Mouse (Mus musculus) midbrain, embryonic 12.5 days (tissue): ENCODE data around the gene Gm49711. TPM values are rescaled to one million over a fixed set of nuclear protein-coding genes. Genes with fewer than 3 reads are reported as not detected.

ENCODE experiments used
- ATAC-seq: fragments of 200-750 bp; cut with Nextera tagmentation; 2 replicates; pipeline ENCODE4 v1.8.0; 2017; ENCODE audit warnings: low read depth, moderate TSS enrichment, moderate library complexity; ENCODE audit not compliant: low FRiP score
- H3K27ac ChIP-seq: fragments of 300-500 bp; sonication (generic); replicated peaks from 2 replicates; pipeline ENCODE4 v1.5.1; 2016; ENCODE audit warnings: mild to moderate bottlenecking
- H3K27me3 ChIP-seq: fragments of 300-500 bp; sonication (generic); 2 replicates; pipeline ENCODE4 v1.6.1; 2016; ENCODE audit warnings: mild to moderate bottlenecking
- H3K36me3 ChIP-seq: fragments of 300-500 bp; sonication (generic); 2 replicates; pipeline ENCODE4 v1.6.1; 2016
- H3K4me1 ChIP-seq: fragments of 300-500 bp; sonication (generic); 2 replicates; pipeline ENCODE4 v1.6.1; 2016
- H3K4me2 ChIP-seq: fragments of 300-500 bp; sonication (generic); replicated peaks from 2 replicates; pipeline ENCODE4 v1.6.1; 2016; ENCODE audit warnings: mild to moderate bottlenecking, moderate library complexity
- H3K4me3 ChIP-seq: fragments of 300-500 bp; sonication (generic); 2 replicates; pipeline ENCODE4 v1.5.1; 2016; ENCODE audit warnings: mild to moderate bottlenecking
- H3K9ac ChIP-seq: fragments of 300-500 bp; sonication (generic); replicated peaks from 2 replicates; pipeline ENCODE4 v1.6.1; 2016; ENCODE audit warnings: mild to moderate bottlenecking, moderate library complexity
- H3K9me3 ChIP-seq: fragments of 300-500 bp; sonication (generic); 2 replicates; pipeline ENCODE4 v1.6.1; 2016; ENCODE audit warnings: mild to moderate bottlenecking
- WGBS: fragments of 180-500 bp; shearing (Covaris S2); methylation state at CpG from one replicate; pipeline ENCODE4 v1.1.7; 2016; 5-methylcytosine and 5-hydroxymethylcytosine counted together
- polyA plus RNA-seq: library from polyadenylated mRNA; unstranded; fragments of >200 nt; fragmentation: Nextera tagmentation; extraction: Ambion mirVana; gene quantifications from 2 replicates; pipeline ENCODE4 v1.2.1, GENCODE M21; 2016

Gm49711 gene
- polyA plus RNA-seq, 1 experiment from 2014 or later, result not detected

- 88% methylated on average over 11 of the region's 11 CpGs for WGBS
- Histone ChIP-seq H3K4me3 (no peak overlapping the region), H3K9ac (no peak overlapping the region), H3K27me3 (no peaks in the 10 kb centered on the region), H3K9me3 (no peaks in the 10 kb centered on the region), H3K27ac (no peak overlapping the region), H3K4me1 (peaks cover under 1% of the 10 kb centered on the region; the same call in 1 of the 2 replicates), H3K4me2 (no peak overlapping the region), H3K36me3 (no peaks in the 10 kb centered on the region)
- no peak for ATAC-seq
Measured at GRCm38 (mm10) chr16:92134148-92134764, 76.1 kb downstream of the Gm49711 start.

GRCm38 (mm10) chr16:92136275-92136674 is 78.2 kb downstream of the Gm49711 start:
- no peak overlapping the region for H3K27ac ChIP-seq
- WGBS, result 94% methylated on average over 15 of the region's 15 CpGs
- no peak for ATAC-seq
- no peak overlapping the region for H3K9ac ChIP-seq
- H3K27me3 ChIP-seq, result no peaks in the 10 kb centered on the region
- H3K4me2 ChIP-seq, result no peak overlapping the region
- H3K4me1 ChIP-seq, result peaks cover 17% of the 10 kb centered on the region
- H3K4me3 ChIP-seq, result no peak overlapping the region
- no peaks in the 10 kb centered on the region for H3K36me3 ChIP-seq
- no peaks in the 10 kb centered on the region for H3K9me3 ChIP-seq

GRCm38 (mm10) chr16:92139386-92140261 is 81.5 kb downstream of the Gm49711 start:
- H3K27me3 ChIP-seq, result no peaks in the 10 kb centered on the region
- H3K9ac ChIP-seq, result 0 out of 2 replicates have a peak overlapping the region, but pooled peaks have one; percentile 4
- WGBS, result 23% methylated on average over 15 of the region's 15 CpGs
- no peaks in the 10 kb centered on the region for H3K36me3 ChIP-seq
- peaks cover 30% of the 10 kb centered on the region for H3K4me1 ChIP-seq
- H3K9me3 ChIP-seq, result no peaks in the 10 kb centered on the region
- ATAC-seq, result 0 out of 2 replicates have a peak, but pooled peaks have one; percentile 23
- peak overlapping the region; percentile 46 for H3K27ac ChIP-seq
- H3K4me2 ChIP-seq, result peak overlapping the region; percentile 19
- H3K4me3 ChIP-seq, result no peak overlapping the region

- peak overlapping the region; percentile 46; the same call in 1 of the 2 replicates for H3K27ac ChIP-seq
- WGBS, result 64% methylated on average over 9 of the region's 9 CpGs
- H3K4me3 ChIP-seq, result no peak overlapping the region
Measured at GRCm38 (mm10) chr16:92140328-92140727, 82.2 kb downstream of the Gm49711 start.

DNA sequence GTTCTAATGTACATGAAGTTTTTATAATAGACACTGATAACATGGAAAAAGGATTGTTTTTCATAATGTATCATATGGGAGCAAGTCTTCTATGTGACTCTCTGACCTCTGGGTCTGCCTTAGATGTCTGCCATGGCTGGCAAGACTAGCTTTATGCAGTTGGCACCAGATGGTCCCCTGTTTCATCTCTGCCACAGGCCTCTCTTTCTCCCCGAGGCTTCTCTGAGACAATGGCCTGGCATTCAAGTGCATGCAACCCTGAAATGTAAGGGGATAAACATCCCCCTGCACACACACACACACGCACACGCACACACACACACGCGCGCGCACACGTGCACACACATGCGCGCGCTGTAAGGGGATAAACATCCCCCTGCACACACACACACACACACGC is 82.9 kb downstream of the Gm49711 start:
- no peaks in the 10 kb centered on the region for H3K36me3 ChIP-seq
- ATAC-seq, result no peak
- H3K9me3 ChIP-seq, result no peaks in the 10 kb centered on the region
- H3K4me1 ChIP-seq, result peaks cover 30% of the 10 kb centered on the region
- no peak overlapping the region for H3K4me3 ChIP-seq
- no peak overlapping the region for H3K4me2 ChIP-seq
- H3K27ac ChIP-seq, result no peak overlapping the region
- no peaks in the 10 kb centered on the region for H3K27me3 ChIP-seq
- 87% methylated on average over 12 of the region's 12 CpGs for WGBS
- no peak overlapping the region for H3K9ac ChIP-seq

More at GRCm38 (mm10) chr16:92140328-92140727, 82.2 kb downstream of the Gm49711 start:
- no peaks in the 10 kb centered on the region for H3K9me3 ChIP-seq
- no peaks in the 10 kb centered on the region for H3K36me3 ChIP-seq
- no peak for ATAC-seq
- H3K4me2 ChIP-seq, result no peak overlapping the region
- peaks cover 30% of the 10 kb centered on the region for H3K4me1 ChIP-seq
- no peaks in the 10 kb centered on the region for H3K27me3 ChIP-seq
- no peak overlapping the region for H3K9ac ChIP-seq

DNA sequence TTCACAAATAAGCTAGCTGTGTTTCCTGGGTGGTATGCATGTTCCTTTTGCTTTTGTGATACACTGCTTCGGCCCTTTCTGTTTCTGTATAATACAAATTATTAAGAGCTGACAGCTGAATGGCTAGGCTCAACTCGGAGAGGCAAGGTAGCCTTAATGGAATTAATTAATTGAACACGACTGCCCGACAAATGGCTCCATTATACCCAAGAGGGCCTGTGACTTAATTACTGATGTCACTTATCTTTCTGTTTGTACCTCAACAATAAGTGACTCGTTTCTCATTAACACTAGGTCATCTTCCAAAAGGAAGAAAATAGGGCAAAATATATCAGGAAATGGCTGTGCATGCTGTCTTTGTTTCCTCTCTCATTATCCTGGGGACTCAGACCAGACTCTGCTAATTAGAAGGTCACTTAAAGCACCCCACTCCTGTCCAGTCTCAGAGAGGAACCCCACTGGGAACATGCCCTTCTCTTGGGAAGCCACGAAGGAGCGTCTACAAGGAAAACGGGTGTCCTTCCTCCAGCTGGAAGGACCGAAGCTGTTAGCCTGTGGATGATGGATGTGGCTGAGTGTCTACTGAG is 84.4 kb downstream of the Gm49711 start:
- no peak overlapping the region for H3K27ac ChIP-seq
- H3K36me3 ChIP-seq, result no peaks in the 10 kb centered on the region
- H3K4me3 ChIP-seq, result no peak overlapping the region
- peaks cover 30% of the 10 kb centered on the region for H3K4me1 ChIP-seq
- H3K4me2 ChIP-seq, result no peak overlapping the region
- H3K9ac ChIP-seq, result no peak overlapping the region
- WGBS, result 50% methylated on average over 9 of the region's 9 CpGs
- no peaks in the 10 kb centered on the region for H3K27me3 ChIP-seq
- no peak for ATAC-seq
- no peaks in the 10 kb centered on the region for H3K9me3 ChIP-seq

DNA sequence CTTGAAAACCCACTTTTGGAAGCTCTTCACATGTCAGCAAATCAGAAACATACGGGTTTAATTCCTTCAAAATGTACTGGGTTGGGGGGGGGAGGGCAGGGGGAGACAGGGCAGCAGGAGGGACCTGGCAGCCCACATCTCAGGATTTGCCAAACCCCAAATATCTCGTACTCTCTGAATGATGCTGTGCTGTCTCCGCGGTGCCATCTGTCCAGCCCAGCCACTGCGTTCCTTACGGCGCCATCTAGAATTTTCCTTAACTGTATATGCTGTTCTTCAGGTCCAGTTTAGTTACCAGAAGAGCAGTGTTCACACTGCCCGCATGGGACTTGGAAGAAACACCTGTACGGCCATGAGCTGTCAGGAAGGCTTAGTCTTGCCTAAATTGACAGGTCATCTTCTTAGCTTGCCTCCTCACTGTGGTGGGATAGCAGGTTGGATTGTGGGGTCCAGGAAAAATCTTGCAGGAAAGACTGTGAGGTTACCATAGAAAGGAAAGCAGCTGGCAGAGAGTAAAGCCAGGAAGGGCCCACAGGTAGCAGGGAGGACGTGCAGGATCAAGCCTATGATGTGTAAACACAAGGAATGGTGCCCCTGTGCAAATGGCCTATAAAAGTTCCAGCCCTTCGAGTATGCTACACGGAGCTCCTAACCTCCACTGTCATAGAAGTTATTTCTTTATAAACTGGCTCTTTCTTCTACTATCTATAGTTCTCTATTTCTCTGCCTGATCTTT is 89.7 kb downstream of the Gm49711 start:
- H3K4me2 ChIP-seq, result no peak overlapping the region
- no peak overlapping the region for H3K27ac ChIP-seq
- no peak overlapping the region for H3K9ac ChIP-seq
- no peaks in the 10 kb centered on the region for H3K36me3 ChIP-seq
- ATAC-seq, result no peak
- H3K9me3 ChIP-seq, result no peaks in the 10 kb centered on the region
- H3K4me3 ChIP-seq, result no peak overlapping the region
- peaks cover 11% of the 10 kb centered on the region for H3K4me1 ChIP-seq
- WGBS, result 85% methylated on average over 12 of the region's 12 CpGs
- H3K27me3 ChIP-seq, result no peaks in the 10 kb centered on the region

DNA sequence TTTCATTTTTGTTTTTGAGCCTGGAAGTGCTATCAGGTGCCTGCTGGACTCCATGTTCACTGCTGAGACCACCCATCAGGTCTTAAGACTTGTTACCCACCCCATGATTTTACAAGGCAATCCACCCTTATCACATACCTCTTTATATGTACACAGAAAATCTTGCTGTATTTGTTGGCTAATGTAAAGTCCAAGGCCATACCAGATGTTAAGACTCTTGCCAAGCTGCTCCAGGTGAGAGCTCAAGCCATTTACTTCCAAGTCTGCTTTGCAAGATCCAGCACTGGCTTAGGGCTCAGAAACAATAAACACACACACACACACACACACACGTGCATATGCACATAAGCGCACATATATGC is 90.2 kb downstream of the Gm49711 start:
- WGBS, result 85% methylated on average over 2 of the region's 2 CpGs
- Histone ChIP-seq H3K27ac (no peak overlapping the region), H3K9ac (no peak overlapping the region), H3K27me3 (no peaks in the 10 kb centered on the region), H3K4me2 (no peak overlapping the region), H3K9me3 (no peaks in the 10 kb centered on the region), H3K36me3 (no peaks in the 10 kb centered on the region), H3K4me3 (no peak overlapping the region), H3K4me1 (peaks cover 10% of the 10 kb centered on the region; the same call in 1 of the 2 replicates)
- no peak for ATAC-seq

DNA sequence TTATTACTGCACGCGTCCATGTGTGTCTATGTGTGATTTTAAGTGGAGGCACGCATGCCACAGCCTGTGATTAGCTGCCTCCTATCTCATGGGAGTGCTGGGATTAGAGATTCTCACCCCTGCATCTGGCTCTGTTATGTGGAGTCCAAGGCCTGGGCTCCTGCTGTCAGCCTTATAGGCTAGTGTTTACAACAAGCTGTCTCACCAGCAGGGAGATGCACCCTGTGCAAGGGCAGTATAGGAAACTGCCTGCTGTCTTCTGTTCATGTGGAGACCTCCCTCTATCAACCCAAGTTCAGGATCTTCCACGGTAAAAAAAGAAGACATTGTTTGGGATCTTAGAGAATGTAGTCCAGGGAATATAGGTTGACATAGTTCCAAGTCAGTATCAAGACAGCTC is 92.9 kb downstream of the Gm49711 start:
- H3K9me3 ChIP-seq, result no peaks in the 10 kb centered on the region
- no peak for ATAC-seq
- WGBS, result 53% methylated on average over 4 of the region's 4 CpGs
- peaks cover 11% of the 10 kb centered on the region; the same call in 1 of the 2 replicates for H3K4me1 ChIP-seq
- H3K9ac ChIP-seq, result no peak overlapping the region
- H3K4me3 ChIP-seq, result no peak overlapping the region
- no peak overlapping the region for H3K27ac ChIP-seq
- 0 out of 2 replicates have a peak, but pooled peaks cover under 1% of the 10 kb centered on the region for H3K27me3 ChIP-seq
- no peak overlapping the region for H3K4me2 ChIP-seq
- H3K36me3 ChIP-seq, result no peaks in the 10 kb centered on the region

GRCm38 (mm10) chr16:92158021-92158455 is 99.9 kb downstream of the Gm49711 start:
- Histone ChIP-seq H3K36me3 (no peaks in the 10 kb centered on the region), H3K4me1 (peaks cover 22% of the 10 kb centered on the region), H3K4me3 (peak overlapping the region; percentile 52), H3K27me3 (peaks cover 23% of the 10 kb centered on the region; the same call in 1 of the 2 replicates), H3K27ac (peak overlapping the region; percentile 49), H3K4me2 (peak overlapping the region; percentile 86), H3K9ac (peak overlapping the region; percentile 59), H3K9me3 (no peaks in the 10 kb centered on the region)
- 4% methylated on average over 14 of the region's 14 CpGs for WGBS
- ATAC-seq, result peak; percentile 71

DNA sequence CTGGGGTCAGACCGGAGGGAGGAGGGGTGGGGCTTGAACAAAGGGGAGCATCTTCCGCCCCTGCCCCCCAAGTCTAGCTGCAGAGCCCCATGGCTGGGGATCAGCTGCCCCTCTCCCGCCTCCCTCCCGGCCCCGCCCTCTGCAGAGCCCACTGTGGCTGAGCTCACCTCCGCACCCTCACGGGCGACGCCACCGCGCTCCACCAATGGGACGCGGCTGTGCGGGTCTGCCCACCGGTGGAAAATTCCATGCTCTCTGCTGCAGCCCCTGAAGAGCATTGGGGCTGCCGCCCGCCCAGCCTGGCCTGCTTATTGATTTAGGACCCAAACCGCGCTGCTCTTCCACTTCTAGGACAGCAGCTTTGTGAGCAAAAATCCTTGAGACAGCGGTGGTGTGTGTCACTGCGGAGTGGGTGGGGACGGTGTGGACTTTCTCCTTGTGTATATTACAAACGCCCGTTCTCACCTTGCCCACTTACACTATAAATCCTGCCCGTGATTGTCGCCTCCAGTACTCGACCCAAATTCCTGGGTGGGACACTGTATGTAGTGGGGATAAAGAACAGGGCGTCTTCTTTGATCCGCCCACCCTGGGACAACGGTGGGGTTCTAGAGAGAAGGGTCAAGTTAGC is 100.5 kb downstream of the Gm49711 start:
- Histone ChIP-seq H3K9ac (peak overlapping the region; percentile 59), H3K9me3 (no peaks in the 10 kb centered on the region), H3K27me3 (peaks cover 23% of the 10 kb centered on the region; the same call in 1 of the 2 replicates), H3K4me1 (peaks cover 18% of the 10 kb centered on the region), H3K36me3 (no peaks in the 10 kb centered on the region), H3K4me3 (peak overlapping the region; percentile 52), H3K4me2 (peak overlapping the region; percentile 86), H3K27ac (peak overlapping the region; percentile 49)
- ATAC-seq, result peak; percentile 93
- 4% methylated on average over 29 of the region's 30 CpGs for WGBS
